Mouse (Mus musculus) thymus, adult 2 months (tissue): ENCODE measurements at regions not wholly inside any gene's neighbourhood (a gene's known extent, or its start where the extent isn't known, plus 50 kb on each side); places are given as distances from the start of the nearest gene placed in this dataset.

Source experiments
- DNase-seq: peaks from one replicate; pipeline ENCODE4 v3.0.0; 2021
- H3K27ac ChIP-seq: fragments of 200-500 bp; 2 replicates; pipeline ENCODE4 v1.5.1; 2012; ENCODE audit warnings: low read length, control low read depth; ENCODE audit not compliant: control insufficient read depth, insufficient read depth
- H3K27me3 ChIP-seq: fragments of 200-500 bp; 2 replicates; pipeline ENCODE4 v1.6.1; 2012; ENCODE audit warnings: mild to moderate bottlenecking, low read length, moderate library complexity, mixed read lengths; ENCODE audit not compliant: control insufficient read depth, insufficient read depth
- H3K36me3 ChIP-seq: fragments of 200-500 bp; 2 replicates; pipeline ENCODE4 v1.6.1; 2012; ENCODE audit warnings: mild to moderate bottlenecking, low read length, moderate library complexity; ENCODE audit not compliant: control insufficient read depth, insufficient read depth
- H3K4me1 ChIP-seq: fragments of 200-500 bp; replicated peaks from 2 replicates; pipeline ENCODE4 v1.6.1; 2012; ENCODE audit warnings: low read length; ENCODE audit not compliant: control insufficient read depth, insufficient read depth
- H3K4me3 ChIP-seq: fragments of 200-500 bp; 2 replicates; pipeline ENCODE4 v1.5.1; 2012; ENCODE audit warnings: mild to moderate bottlenecking, low read length, control low read depth, moderate library complexity; ENCODE audit not compliant: control insufficient read depth, insufficient read depth
- CTCF ChIP-seq: fragments of 200-500 bp; IDR thresholded peaks from 2 replicates; pipeline ENCODE4 v1.5.1; 2012; ENCODE audit warnings: mild to moderate bottlenecking, control low read depth, low read length, moderate library complexity, borderline replicate concordance; ENCODE audit not compliant: control insufficient read depth, poor library complexity, insufficient read depth; ENCODE audit errors: extremely low read depth
- POLR2A ChIP-seq: fragments of 200-500 bp; IDR thresholded peaks from 2 replicates; pipeline ENCODE4 v1.6.1; 2012; ENCODE audit warnings: mild to moderate bottlenecking, low read length, control low read depth, moderate library complexity; ENCODE audit not compliant: control insufficient read depth, poor library complexity, insufficient read depth; ENCODE audit errors: extremely low read depth
- WGBS: fragments of 180-500 bp; shearing (Covaris S2); methylation state at CpG from one replicate; pipeline ENCODE4 v1.1.7; 2018; 5-methylcytosine and 5-hydroxymethylcytosine counted together

DNA sequence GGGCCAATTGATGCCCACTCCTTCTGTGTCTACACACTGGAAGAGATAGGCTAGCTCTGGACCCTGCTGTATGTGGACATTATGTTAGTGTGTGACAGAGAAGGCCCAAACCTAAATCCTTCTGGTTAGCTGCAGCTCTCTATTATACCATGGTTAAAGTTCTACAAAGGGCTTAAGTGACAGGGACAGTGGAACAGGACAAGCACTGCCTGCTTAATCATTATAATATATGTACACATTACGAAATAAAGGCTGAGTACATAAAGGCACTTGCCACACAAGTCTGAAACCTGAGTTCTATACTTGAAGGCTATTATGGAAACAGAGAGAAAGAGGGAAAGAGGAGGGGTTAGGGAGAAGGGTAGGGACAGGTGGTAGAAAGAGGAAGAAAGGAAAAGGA, 55.2 kb downstream of the Rdh14 start:
- Histone ChIP-seq H3K27me3 (no peaks in the 10 kb centered on the region), H3K27ac (no peak overlapping the region), H3K4me1 (no peaks in the 10 kb centered on the region), H3K36me3 (no peaks in the 10 kb centered on the region), H3K4me3 (no peak overlapping the region)
- WGBS, result 83% methylated on average over 1 of the region's 1 CpGs
- DNase-seq, result no peak
- TF ChIP-seq CTCF, result no peak
- no peak for TF ChIP-seq POLR2A

DNA sequence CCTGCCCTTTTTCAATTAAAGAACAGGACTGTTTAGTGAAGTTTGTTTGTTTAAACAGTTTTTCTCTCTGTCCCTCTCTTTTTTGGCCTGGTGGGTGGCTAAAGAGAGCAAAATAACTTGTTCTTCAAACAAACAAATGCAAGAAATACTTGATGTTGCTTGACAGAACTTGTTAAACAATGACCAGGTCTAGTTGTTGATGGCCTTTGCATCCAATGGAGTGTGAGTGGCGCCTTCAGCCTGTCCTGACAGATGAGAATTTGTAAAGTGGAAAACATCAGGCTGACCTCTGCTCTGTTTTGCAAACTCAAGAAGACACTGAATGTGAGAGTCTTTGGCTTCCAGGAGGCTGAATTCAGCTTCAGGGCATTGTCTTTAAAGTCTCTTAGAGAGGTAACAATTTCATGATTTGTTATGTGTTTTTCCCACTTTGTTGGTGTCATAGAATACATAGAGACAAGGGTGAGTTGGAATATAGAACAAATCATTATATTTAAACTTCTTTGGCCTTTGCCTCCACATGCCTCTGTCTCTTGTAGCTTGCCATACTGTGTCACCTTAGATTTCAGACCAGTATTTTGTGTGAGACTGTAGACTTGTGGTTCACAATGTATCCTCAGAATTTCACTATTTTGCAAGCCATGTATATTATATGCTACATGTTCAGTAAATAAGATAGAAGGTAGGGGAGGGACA, 67.5 kb downstream of the Rdh14 start:
- Histone ChIP-seq H3K4me3 (no peak overlapping the region), H3K36me3 (no peaks in the 10 kb centered on the region), H3K4me1 (no peaks in the 10 kb centered on the region), H3K27ac (no peak overlapping the region), H3K27me3 (no peaks in the 10 kb centered on the region)
- no peak for DNase-seq
- 85% methylated on average over 1 of the region's 1 CpGs for WGBS
- TF ChIP-seq CTCF, result no peak
- no peak for TF ChIP-seq POLR2A

DNA sequence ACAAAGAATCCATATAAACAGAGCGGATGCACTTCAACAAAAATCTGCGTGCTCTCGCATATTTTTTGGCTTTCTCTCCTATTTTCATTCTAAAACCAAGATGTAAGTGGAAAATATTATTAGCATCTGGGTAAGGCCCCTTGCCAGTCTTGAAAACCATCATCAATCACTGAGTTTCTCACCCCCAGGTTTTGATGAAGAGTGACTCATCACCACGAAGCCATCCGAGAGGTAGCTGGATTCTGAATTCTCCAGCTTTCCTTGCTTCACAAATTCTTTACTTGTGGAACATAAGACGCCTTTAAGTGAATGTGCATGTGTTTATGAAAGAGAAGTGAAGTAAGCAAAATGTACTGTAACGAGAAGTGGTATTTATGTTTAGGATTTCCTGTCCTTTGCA, 71.2 kb downstream of the Rdh14 start:
- H3K4me1 ChIP-seq, result no peaks in the 10 kb centered on the region
- DNase-seq, result no peak
- no peak overlapping the region for H3K4me3 ChIP-seq
- 82% methylated on average over 7 of the region's 7 CpGs for WGBS
- H3K27me3 ChIP-seq, result no peaks in the 10 kb centered on the region
- no peak for TF ChIP-seq POLR2A
- no peak for TF ChIP-seq CTCF
- H3K27ac ChIP-seq, result no peak overlapping the region
- no peaks in the 10 kb centered on the region for H3K36me3 ChIP-seq

DNA sequence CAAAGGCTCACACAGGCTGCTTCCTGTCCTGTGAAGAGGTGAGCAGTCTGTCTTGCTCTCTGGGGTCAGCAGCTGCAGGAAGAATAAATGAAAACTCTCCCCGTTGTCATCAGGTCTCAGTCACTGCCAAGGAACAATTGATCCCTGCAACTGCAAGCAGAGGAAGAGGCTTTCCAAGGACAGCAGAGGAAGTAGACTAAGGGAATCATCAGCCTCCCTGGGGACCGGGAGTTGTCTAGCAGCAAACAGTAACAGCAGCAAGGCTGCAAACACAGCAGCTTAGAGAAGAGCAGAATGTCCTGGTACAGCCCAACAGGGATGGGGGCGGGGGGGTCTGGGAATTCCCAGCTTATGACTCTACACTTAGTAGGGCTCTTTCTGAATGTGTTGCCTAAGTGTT, 72.4 kb downstream of the Rdh14 start:
- no peaks in the 10 kb centered on the region for H3K36me3 ChIP-seq

DNA sequence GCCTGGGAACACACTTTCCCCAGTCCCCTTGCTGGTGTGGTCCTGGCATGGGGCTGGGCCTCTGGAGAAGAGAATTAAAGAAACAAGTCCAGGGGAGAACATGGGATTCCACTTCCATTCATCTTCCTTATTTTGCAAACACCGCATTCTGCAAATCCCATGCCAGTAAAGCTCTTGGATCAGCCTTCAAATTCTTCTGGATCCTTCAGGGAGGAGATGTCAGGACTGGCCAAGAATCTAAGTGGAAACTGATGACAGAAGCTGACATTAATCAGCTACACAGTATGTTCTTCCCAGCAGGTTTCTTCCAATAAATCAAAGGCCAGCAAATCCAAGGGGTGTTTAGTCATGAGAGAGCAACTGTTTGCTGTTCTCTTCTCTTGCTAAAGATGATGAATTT, 83.4 kb downstream of the Rdh14 start:
- no peaks in the 10 kb centered on the region for H3K27me3 ChIP-seq
- H3K27ac ChIP-seq, result no peak overlapping the region
- no peaks in the 10 kb centered on the region for H3K4me1 ChIP-seq
- H3K36me3 ChIP-seq, result no peaks in the 10 kb centered on the region
- TF ChIP-seq POLR2A (no peak), CTCF (no peak)
- H3K4me3 ChIP-seq, result no peak overlapping the region
- no peak for DNase-seq
- WGBS, result 93% methylated on average over 1 of the region's 1 CpGs

More for the DNA sequence above, 72.4 kb downstream of the Rdh14 start:
- DNase-seq, result no peak
- H3K27ac ChIP-seq, result no peak overlapping the region
- no peaks in the 10 kb centered on the region for H3K27me3 ChIP-seq
- WGBS, result 53% methylated on average over 3 of the region's 3 CpGs
- H3K4me3 ChIP-seq, result no peak overlapping the region
- no peaks in the 10 kb centered on the region for H3K4me1 ChIP-seq
- TF ChIP-seq CTCF (no peak), POLR2A (no peak)

DNA sequence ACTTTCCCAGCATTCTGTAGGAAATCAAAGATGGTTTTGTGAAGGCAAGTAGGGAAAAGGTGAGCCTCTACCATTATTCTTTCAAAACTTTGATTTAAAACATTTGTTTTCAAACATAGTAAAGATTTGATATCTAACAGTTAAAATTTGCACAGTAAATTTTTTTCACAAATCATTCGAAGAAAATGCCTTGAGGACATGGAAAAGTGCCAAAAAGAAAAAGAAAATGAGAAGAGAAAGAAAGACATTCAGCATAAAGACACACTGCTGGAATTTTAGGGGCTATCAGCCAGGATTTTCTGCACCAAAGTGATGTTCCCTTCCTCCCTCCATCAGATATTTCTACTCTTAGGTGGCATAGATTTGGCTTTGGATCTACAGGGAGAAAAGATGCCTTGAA, 90.2 kb downstream of the Rdh14 start:
- no peaks in the 10 kb centered on the region for H3K36me3 ChIP-seq
- TF ChIP-seq CTCF (no peak), POLR2A (no peak)
- H3K27me3 ChIP-seq, result no peaks in the 10 kb centered on the region
- H3K4me1 ChIP-seq, result no peaks in the 10 kb centered on the region
- DNase-seq, result no peak
- 57% methylated on average over 1 of the region's 1 CpGs for WGBS
- no peak overlapping the region for H3K27ac ChIP-seq
- no peak overlapping the region for H3K4me3 ChIP-seq
